Mouse (Mus musculus) limb, embryonic 10.5 days (tissue): ENCODE data around the gene Fam172a. TPM values are rescaled to one million over a fixed set of nuclear protein-coding genes. Genes with fewer than 3 reads are reported as not detected.
"Not testable (repeated sequence)": the region's sequence is repeated elsewhere in the genome, so short reads cannot be mapped to it uniquely, and the experiment has no call there.

ENCODE experiments used
- DNase-seq: peaks from one replicate; pipeline ENCODE4 v3.0.0-alpha.2; 2017; ENCODE audit warnings: low spot score
- H3K27ac ChIP-seq: fragments of 300-500 bp; sonication (generic); 2 replicates; pipeline ENCODE4 v1.5.1; 2016; ENCODE audit warnings: mild to moderate bottlenecking
- H3K27me3 ChIP-seq: fragments of 300-500 bp; sonication (generic); 2 replicates; pipeline ENCODE4 v1.6.1; 2016; ENCODE audit warnings: low read depth, mild to moderate bottlenecking; ENCODE audit not compliant: poor library complexity, severe bottlenecking
- H3K36me3 ChIP-seq: fragments of 300-500 bp; sonication (generic); 2 replicates; pipeline ENCODE4 v1.6.1; 2016; ENCODE audit warnings: mild to moderate bottlenecking, moderate library complexity
- H3K4me1 ChIP-seq: fragments of 300-500 bp; sonication (generic); 2 replicates; pipeline ENCODE4 v1.6.1; 2016
- H3K4me3 ChIP-seq: fragments of 300-500 bp; sonication (generic); 2 replicates; pipeline ENCODE4 v1.5.1; 2016; ENCODE audit warnings: mild to moderate bottlenecking, moderate library complexity
- H3K9me3 ChIP-seq: fragments of 300-500 bp; sonication (generic); replicated peaks from 2 replicates; pipeline ENCODE4 v1.6.1; 2016; ENCODE audit warnings: mild to moderate bottlenecking
- WGBS: fragments of 180-500 bp; shearing (Covaris S2); methylation state at CpG from one replicate; pipeline ENCODE4 v1.1.7; 2016; 5-methylcytosine and 5-hydroxymethylcytosine counted together
- polyA plus RNA-seq: library from polyadenylated mRNA; unstranded; fragments of >200 nt; fragmentation: Nextera tagmentation; extraction: Ambion mirVana; gene quantifications from 2 replicates; pipeline ENCODE4 v1.2.1, GENCODE M21; 2016

The Fam172a gene
- 17.4 and 20.6 TPM in 2 replicates for polyA plus RNA-seq

- H3K4me1 ChIP-seq, H3K9me3 ChIP-seq, H3K27ac ChIP-seq, H3K4me3 ChIP-seq, DNase-seq, H3K36me3 ChIP-seq, H3K27me3 ChIP-seq: not testable (repeated sequence)
- no CpG with 5 or more reads among the region's 6 CpGs for WGBS
Measured at GRCm38 (mm10) chr13:77701733-77702132, at the start of gene Fam172a. TSS of gene Fam172a (plus strand) at chr13:77702033.

GRCm38 (mm10) chr13:77688651-77689050, 13.2 kb upstream of the Fam172a start:
- no peak overlapping the region for H3K27ac ChIP-seq
- H3K4me1 ChIP-seq, result no peaks in the 10 kb centered on the region
- WGBS, result 35% methylated on average over 2 of the region's 2 CpGs
- H3K36me3 ChIP-seq, result no peaks in the 10 kb centered on the region
- no peaks in the 10 kb centered on the region for H3K9me3 ChIP-seq
- H3K27me3 ChIP-seq, result no peaks in the 10 kb centered on the region
- no peak for DNase-seq
- H3K4me3 ChIP-seq, result no peak overlapping the region

- Histone ChIP-seq H3K27me3 (no peaks in the 10 kb centered on the region), H3K9me3 (no peaks in the 10 kb centered on the region), H3K4me3 (peak overlapping the region; percentile 91), H3K36me3 (no peaks in the 10 kb centered on the region), H3K27ac (peak overlapping the region; percentile 87), H3K4me1 (peaks cover 11% of the 10 kb centered on the region)
- peak; percentile 94 for DNase-seq
- under 1% methylated on average over 35 of the region's 35 CpGs for WGBS
Measured at GRCm38 (mm10) chr13:77708514-77709013, 6.7 kb downstream of the Fam172a start.

- Histone ChIP-seq H3K27ac (no peak overlapping the region), H3K4me1 (no peaks in the 10 kb centered on the region), H3K4me3 (no peak overlapping the region), H3K9me3 (no peaks in the 10 kb centered on the region), H3K36me3 (no peaks in the 10 kb centered on the region), H3K27me3 (no peaks in the 10 kb centered on the region)
- 88% methylated on average over 2 of the region's 2 CpGs for WGBS
- no peak for DNase-seq
Measured at GRCm38 (mm10) chr13:77717499-77717898, 15.7 kb downstream of the Fam172a start.

GRCm38 (mm10) chr13:77742822-77743221, 41.0 kb downstream of the Fam172a start:
- Histone ChIP-seq H3K27ac (no peak overlapping the region), H3K4me1 (no peaks in the 10 kb centered on the region), H3K4me3 (no peak overlapping the region), H3K27me3 (no peaks in the 10 kb centered on the region), H3K9me3 (no peaks in the 10 kb centered on the region), H3K36me3 (no peaks in the 10 kb centered on the region)
- DNase-seq, result no peak

- Histone ChIP-seq H3K27me3 (no peaks in the 10 kb centered on the region), H3K4me3 (no peak overlapping the region), H3K4me1 (no peaks in the 10 kb centered on the region), H3K36me3 (no peaks in the 10 kb centered on the region), H3K27ac (no peak overlapping the region), H3K9me3 (no peaks in the 10 kb centered on the region)
- DNase-seq, result no peak
- 86% methylated on average over 2 of the region's 2 CpGs for WGBS
Measured at GRCm38 (mm10) chr13:77777606-77778005, 75.8 kb downstream of the Fam172a start.

GRCm38 (mm10) chr13:77807341-77807740, 105.5 kb downstream of the Fam172a start:
- 87% methylated on average over 2 of the region's 2 CpGs for WGBS
- not testable (repeated sequence) for DNase-seq

GRCm38 (mm10) chr13:77810449-77810848, 108.6 kb downstream of the Fam172a start:
- H3K27ac ChIP-seq, result no peak overlapping the region
- H3K9me3 ChIP-seq, result no peaks in the 10 kb centered on the region
- no peaks in the 10 kb centered on the region for H3K4me1 ChIP-seq
- DNase-seq, result no peak
- H3K27me3 ChIP-seq, result no peaks in the 10 kb centered on the region
- 97% methylated on average over 1 of the region's 1 CpGs for WGBS
- no peaks in the 10 kb centered on the region for H3K36me3 ChIP-seq
- H3K4me3 ChIP-seq, result no peak overlapping the region

More at GRCm38 (mm10) chr13:77807341-77807740, 105.5 kb downstream of the Fam172a start:
- H3K9me3 ChIP-seq, H3K4me1 ChIP-seq, H3K36me3 ChIP-seq, H3K27ac ChIP-seq, H3K27me3 ChIP-seq, H3K4me3 ChIP-seq: not testable (repeated sequence)

GRCm38 (mm10) chr13:77826138-77826537, 124.3 kb downstream of the Fam172a start:
- Histone ChIP-seq H3K27ac (no peak overlapping the region), H3K36me3 (no peaks in the 10 kb centered on the region), H3K4me3 (no peak overlapping the region), H3K4me1 (no peaks in the 10 kb centered on the region), H3K27me3 (no peaks in the 10 kb centered on the region), H3K9me3 (no peaks in the 10 kb centered on the region)
- no peak for DNase-seq
- WGBS, result 94% methylated on average over 4 of the region's 4 CpGs

GRCm38 (mm10) chr13:77843017-77843654, 141.3 kb downstream of the Fam172a start:
- H3K36me3 ChIP-seq, result no peaks in the 10 kb centered on the region
- H3K4me3 ChIP-seq, result no peak overlapping the region
- no peaks in the 10 kb centered on the region for H3K27me3 ChIP-seq
- H3K4me1 ChIP-seq, result no peaks in the 10 kb centered on the region
- DNase-seq, result no peak
- H3K27ac ChIP-seq, result no peak overlapping the region
- no peaks in the 10 kb centered on the region for H3K9me3 ChIP-seq
- WGBS, result 78% methylated on average over 2 of the region's 2 CpGs

GRCm38 (mm10) chr13:77848868-77849267, 147.0 kb downstream of the Fam172a start:
- H3K27ac ChIP-seq, result no peak overlapping the region
- no peaks in the 10 kb centered on the region for H3K9me3 ChIP-seq
- WGBS, result 80% methylated on average over 4 of the region's 4 CpGs
- H3K4me1 ChIP-seq, result no peaks in the 10 kb centered on the region
- no peaks in the 10 kb centered on the region for H3K27me3 ChIP-seq
- H3K4me3 ChIP-seq, result no peak overlapping the region
- no peaks in the 10 kb centered on the region for H3K36me3 ChIP-seq
- no peak for DNase-seq

- no peaks in the 10 kb centered on the region for H3K36me3 ChIP-seq
- no peak for DNase-seq
- WGBS, result 100% methylated on average over 1 of the region's 1 CpGs
- no peaks in the 10 kb centered on the region for H3K9me3 ChIP-seq
- H3K4me3 ChIP-seq, result no peak overlapping the region
- H3K27ac ChIP-seq, result no peak overlapping the region
- H3K27me3 ChIP-seq, result no peaks in the 10 kb centered on the region
- no peaks in the 10 kb centered on the region for H3K4me1 ChIP-seq
Measured at GRCm38 (mm10) chr13:77864804-77865203, 163.0 kb downstream of the Fam172a start.

GRCm38 (mm10) chr13:77868314-77868713, 166.5 kb downstream of the Fam172a start:
- Histone ChIP-seq H3K4me3 (no peak overlapping the region), H3K36me3 (no peaks in the 10 kb centered on the region), H3K9me3 (no peaks in the 10 kb centered on the region), H3K27ac (no peak overlapping the region), H3K4me1 (no peaks in the 10 kb centered on the region), H3K27me3 (no peaks in the 10 kb centered on the region)
- 50% methylated on average over 2 of the region's 2 CpGs for WGBS
- no peak for DNase-seq

GRCm38 (mm10) chr13:77878120-77878519, 176.3 kb downstream of the Fam172a start:
- DNase-seq, result no peak
- Histone ChIP-seq H3K4me1 (peaks cover 6% of the 10 kb centered on the region; the same call in 1 of the 2 replicates), H3K4me3 (no peak overlapping the region), H3K9me3 (no peaks in the 10 kb centered on the region), H3K36me3 (no peaks in the 10 kb centered on the region), H3K27me3 (no peaks in the 10 kb centered on the region), H3K27ac (no peak overlapping the region)
- 87% methylated on average over 4 of the region's 4 CpGs for WGBS
